Mouse (Mus musculus): ENCODE measurements around the gene Aph1c.
A peak's percentile ranks its signal among the peaks of the same experiment; 100 is the strongest.
"Not testable (repeated sequence)": the region's sequence is repeated elsewhere in the genome, so short reads cannot be mapped to it uniquely, and the experiment has no call there.

Gene Aph1c

GRCm38 (mm10) chr9:66834318-66835096 lies at the start of gene Aph1c:
Gene Aph1c (minus strand): TSS chr9:66834726.
- DNase-seq (ENCODE audit: extremely low spot score) = peak; percentile 98

DNA sequence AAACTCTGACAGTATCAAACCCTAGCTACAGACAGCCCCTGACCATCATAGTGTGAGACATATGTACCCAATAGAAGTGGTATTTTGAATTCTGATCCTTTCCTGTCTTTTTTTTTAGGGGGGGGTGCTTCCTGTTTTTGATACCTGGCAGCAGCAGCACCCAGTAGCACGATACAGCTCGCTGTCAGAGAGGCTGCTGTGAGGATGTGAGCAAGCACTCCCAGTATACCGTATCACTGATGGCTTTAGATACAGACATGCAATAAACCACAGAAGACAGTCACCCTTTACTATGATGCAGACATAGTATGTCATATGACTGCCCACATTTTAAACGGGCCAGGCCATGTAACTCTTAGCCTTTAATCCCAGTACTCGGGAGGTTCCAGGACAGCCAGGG lies 49.0 kb upstream of the Aph1c start:
- no peak for DNase-seq (ENCODE audit: extremely low spot score)

GRCm38 (mm10) chr9:66882406-66882821 lies 47.9 kb upstream of the Aph1c start:
- DNase-seq (ENCODE audit: extremely low spot score) = no peak

DNA sequence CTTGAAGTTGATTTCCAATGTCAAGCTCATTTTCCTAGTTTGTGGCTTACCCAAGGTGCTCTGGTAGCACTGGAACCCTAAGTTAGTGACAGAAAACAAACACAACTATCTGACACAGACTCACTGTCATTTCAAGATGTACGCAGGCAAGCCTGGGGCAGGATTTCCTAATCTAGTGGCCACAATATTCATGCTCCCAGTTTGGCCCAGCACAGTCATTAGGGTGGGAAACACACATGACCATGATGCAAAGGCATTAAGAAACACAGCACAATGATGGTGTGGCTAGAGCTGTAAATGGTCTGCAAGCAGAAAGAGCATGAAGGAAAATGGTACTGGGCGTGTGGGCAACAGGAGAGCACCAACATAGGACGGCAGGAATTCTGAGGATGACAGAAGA lies 47.3 kb upstream of the Aph1c start:
- no peak for DNase-seq (ENCODE audit: extremely low spot score)

- DNase-seq (ENCODE audit: extremely low spot score) = no peak
Measured at GRCm38 (mm10) chr9:66880752-66881151, 46.2 kb upstream of the Aph1c start.

DNA sequence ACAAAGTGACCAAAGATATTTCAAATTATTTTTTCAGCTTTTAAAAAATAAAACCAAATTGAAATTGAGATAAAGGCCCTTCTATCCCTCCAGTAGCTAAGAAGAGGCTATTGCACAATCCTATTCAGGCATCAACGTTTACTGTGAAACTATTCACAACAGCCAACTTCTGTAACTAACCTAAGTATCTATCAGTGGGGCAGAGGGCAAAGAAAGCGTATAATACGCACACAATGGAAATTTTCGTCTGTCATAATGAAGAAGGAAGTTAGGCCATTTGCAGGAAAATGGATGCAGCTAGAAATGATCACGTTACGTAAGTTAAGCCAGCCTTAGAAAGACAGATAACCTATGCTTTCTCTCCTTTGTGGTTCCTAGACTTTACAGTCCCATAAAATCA lies 45.0 kb upstream of the Aph1c start:
- no peak for DNase-seq (ENCODE audit: extremely low spot score)

DNA sequence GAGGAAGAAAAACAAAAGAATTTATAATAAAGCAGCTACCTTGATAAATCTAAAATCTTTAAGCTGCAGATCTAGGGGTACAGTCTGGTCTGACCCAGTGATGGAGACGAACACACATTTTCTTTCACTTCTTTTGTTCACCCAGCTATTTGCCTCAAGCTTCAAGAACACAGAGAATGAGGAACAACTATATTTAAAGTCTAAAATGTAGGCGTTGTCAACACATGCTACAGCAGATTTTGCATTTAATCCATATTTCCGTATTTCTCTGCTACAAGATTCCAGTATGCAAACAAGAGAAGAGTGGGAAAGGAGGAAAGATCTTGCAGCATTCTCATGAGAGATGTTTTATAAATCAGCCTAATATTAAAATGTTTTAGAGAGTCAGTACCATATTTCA lies 44.4 kb upstream of the Aph1c start:
- no peak for DNase-seq (ENCODE audit: extremely low spot score)

- no peak for DNase-seq (ENCODE audit: extremely low spot score)
Measured at GRCm38 (mm10) chr9:66876577-66876976, 42.1 kb upstream of the Aph1c start.

- no peak for DNase-seq (ENCODE audit: extremely low spot score)
Measured at GRCm38 (mm10) chr9:66874297-66874696, 39.8 kb upstream of the Aph1c start.

DNA sequence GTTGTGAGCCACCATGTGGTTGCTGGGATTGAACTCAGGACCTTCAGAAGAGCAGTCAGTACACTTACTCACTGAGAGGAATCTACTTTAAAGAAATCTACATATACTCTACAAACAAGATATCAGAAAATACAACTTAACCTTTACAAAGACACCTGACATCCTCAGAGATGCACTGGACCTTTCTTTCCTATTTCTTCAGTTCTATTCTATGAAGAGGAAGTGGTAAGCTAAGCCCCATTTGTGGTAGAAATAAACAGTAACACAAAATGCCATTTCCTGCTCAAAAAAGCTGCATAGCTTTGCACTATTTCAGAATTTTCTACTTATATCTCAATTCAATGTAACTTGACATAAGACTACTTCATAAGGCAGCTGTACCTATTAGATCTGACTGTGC lies 39.0 kb upstream of the Aph1c start:
- DNase-seq (ENCODE audit: extremely low spot score) = no peak

GRCm38 (mm10) chr9:66873009-66873408 lies 38.5 kb upstream of the Aph1c start:
- DNase-seq (ENCODE audit: extremely low spot score) = not testable (repeated sequence)

- DNase-seq (ENCODE audit: extremely low spot score) = no peak
Measured at GRCm38 (mm10) chr9:66872015-66872727, 37.6 kb upstream of the Aph1c start.

DNA sequence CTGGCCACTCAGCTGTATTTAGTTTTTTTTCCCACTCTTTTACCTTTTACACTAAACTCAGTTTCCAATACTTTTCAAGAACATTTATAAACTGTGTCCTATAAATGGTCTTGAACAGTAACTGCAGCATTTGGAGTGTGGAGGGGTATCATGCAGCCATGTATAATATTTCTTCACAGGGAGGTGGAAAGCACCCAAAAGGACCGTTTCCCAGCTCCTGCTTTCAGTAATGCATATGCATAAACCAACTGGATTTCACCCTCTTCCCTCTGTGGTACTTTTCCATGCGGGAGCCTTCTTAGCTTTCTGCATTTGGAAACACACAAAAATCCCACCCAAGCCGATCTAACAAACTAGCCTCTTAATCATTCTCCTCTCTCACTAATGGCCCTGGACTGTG lies 30.2 kb upstream of the Aph1c start:
- no peak for DNase-seq (ENCODE audit: extremely low spot score)

DNA sequence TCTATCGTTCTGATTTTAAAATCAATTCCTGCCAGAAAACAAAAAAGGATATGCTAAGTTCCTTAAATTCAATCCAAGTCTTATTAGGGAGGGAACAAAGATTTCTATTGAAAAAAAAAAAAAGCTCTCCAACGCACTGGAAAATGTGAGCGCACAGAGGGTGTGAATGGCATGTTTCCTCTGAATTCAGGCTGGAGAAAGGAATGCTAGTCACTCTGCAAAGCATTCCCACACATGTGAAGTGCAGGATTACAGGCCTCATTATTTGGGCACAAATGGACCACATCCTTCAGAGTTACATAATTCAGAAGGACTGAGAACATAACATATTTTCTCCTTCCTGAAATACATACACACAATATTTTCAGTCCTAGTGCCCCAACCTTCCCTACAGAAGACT lies 28.9 kb upstream of the Aph1c start:
- no peak for DNase-seq (ENCODE audit: extremely low spot score)

GRCm38 (mm10) chr9:66862202-66862601 lies 27.7 kb upstream of the Aph1c start:
- DNase-seq (ENCODE audit: extremely low spot score) = no peak

DNA sequence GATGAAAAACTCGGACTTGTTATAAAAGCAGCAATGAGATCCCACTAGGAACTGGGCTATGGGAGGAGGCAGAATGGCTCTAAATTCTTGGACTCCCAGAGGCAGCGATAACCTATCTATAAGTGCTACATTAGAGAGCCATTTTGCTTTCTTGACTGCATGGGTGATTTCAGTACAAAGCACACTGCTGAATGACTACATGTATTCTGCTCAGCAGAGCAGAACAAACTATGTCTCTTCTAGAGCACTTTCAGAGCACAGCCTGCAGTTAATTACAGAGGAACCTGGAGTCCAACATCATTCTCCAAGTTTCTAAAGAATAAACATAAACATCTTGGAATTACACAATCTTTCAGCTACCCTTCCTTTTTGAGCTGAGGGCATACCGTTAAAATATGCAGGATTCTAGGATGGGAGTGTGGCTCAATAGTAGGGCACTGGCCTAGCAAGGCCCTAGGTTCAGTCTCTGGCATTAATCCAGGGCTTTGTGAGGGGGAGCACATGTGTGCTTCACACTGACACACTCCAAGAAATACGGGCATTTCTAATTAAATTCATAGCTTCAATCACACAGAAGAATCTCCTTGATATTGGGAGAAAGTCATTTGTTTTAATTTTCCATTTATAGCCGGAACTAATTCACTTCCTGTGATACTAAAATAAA lies 26.7 kb upstream of the Aph1c start:
- DNase-seq (ENCODE audit: extremely low spot score) = no peak

DNA sequence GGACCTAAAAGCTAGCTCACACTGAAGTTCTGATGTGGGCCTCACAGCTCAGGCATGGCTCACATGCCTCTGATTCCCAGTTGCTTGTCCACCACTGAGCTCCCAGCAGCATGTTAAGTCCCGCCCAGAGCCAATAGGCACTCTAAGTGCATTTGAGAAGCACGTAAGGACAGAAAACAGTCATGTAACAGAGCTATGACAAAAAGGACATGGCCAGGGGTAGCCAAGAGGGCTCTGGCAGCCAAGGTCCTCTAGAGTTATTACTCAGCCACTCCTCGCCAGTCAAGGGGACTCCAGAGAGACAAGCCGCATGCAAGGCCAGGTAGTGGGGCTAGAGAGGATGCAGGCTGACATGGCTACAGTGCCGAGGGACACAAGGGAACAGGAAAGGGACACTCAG lies 25.0 kb upstream of the Aph1c start:
- DNase-seq (ENCODE audit: extremely low spot score) = no peak

DNA sequence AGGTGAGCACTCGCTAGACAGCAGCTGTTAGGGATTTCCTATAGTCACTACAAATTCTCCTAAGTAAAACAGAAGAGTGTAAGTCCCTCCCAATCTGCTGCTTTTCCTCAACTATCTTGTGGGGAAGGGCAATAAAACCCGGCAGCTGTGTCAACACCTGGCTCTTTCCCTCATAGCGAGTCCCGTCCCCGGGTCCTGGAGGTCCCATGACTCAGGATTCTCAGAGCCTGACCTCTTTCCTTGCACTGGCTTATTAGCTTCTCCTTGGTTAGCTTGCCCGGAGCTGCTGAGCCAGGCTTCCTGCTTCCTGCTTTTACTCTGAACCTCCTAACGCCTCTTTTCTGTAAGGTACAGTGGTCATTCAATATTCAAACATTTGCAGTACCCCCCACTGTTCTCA lies 21.3 kb upstream of the Aph1c start:
- peak; percentile 15 for DNase-seq (ENCODE audit: extremely low spot score)

- DNase-seq (ENCODE audit: extremely low spot score) = no peak
Measured at GRCm38 (mm10) chr9:66852592-66852991, 18.1 kb upstream of the Aph1c start.

GRCm38 (mm10) chr9:66850966-66851365 lies 16.4 kb upstream of the Aph1c start:
- DNase-seq (ENCODE audit: extremely low spot score) = no peak

DNA sequence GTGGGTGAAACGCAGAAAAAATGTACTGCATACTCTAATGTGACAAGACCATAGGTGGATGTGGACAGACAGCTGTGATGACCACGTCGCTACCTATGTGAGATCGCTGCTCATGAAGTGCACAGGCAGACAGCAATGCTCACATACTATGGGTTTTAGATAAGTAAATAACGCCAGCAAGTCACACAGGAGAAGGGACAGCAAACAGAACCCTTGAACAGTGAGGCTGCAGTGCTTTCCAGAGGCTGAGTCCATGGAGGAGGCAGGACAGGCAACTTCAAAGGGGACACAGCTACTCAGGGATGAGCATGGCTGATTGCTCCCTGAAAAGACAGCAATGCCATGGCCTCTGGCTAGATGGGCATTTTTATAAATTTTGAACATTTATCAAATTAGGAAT lies 12.3 kb upstream of the Aph1c start:
- DNase-seq (ENCODE audit: extremely low spot score) = no peak

DNA sequence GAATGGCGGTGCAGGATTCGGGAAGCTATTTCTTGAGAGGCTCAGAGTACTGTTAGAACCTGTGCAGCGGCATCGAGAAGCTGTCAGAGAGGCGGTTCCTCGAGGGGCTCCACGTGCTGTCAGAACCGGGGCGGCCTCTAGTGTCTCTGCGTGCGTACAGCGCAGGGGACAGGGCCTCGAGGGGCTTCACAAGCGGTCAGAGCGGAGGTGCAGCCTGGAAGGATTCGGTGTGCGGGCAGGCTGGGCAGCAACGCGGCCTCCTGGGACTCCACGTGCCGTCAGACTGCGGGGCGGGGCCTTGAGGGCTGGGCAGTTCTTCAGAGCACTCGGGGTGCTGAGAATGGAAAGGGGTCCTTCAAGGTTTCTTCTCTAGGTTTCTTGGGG lies 563 bp upstream of the Aph1c start:
- no peak for DNase-seq (ENCODE audit: extremely low spot score)

GRCm38 (mm10) chr9:66833851-66834250 lies 675 bp downstream of the Aph1c start:
- no peak for DNase-seq (ENCODE audit: extremely low spot score)

Data from embryo, embryonic 9.5 days (tissue).